Mouse (Mus musculus): ENCODE measurements at regions not wholly inside any gene's neighbourhood (a gene's known extent, or its start where the extent isn't known, plus 50 kb on each side); places are given as distances from the start of the nearest gene placed in this dataset.

- no peak for DNase-seq (ENCODE audit: low read depth, low spot score)
Observed at GRCm38 (mm10) chr10:37615926-37616691, 477.4 kb upstream of the Marcks start.

- DNase-seq (ENCODE audit: low read depth, low spot score) = no peak
Observed at GRCm38 (mm10) chr10:37613936-37614335, 475.2 kb upstream of the Marcks start.

GRCm38 (mm10) chr10:37603529-37603928, 464.8 kb upstream of the Marcks start:
- DNase-seq (ENCODE audit: low read depth, low spot score) = no peak

GRCm38 (mm10) chr10:37602936-37603335, 464.2 kb upstream of the Marcks start:
- no peak for DNase-seq (ENCODE audit: low read depth, low spot score)

- DNase-seq (ENCODE audit: low read depth, low spot score) = no peak
Observed at GRCm38 (mm10) chr10:37589889-37590288, 451.2 kb upstream of the Marcks start.

GRCm38 (mm10) chr10:37589009-37589408, 450.3 kb upstream of the Marcks start:
- no peak for DNase-seq (ENCODE audit: low read depth, low spot score)

GRCm38 (mm10) chr10:37571171-37571570, 432.5 kb upstream of the Marcks start:
- DNase-seq (ENCODE audit: low read depth, low spot score) = no peak

- no peak for DNase-seq (ENCODE audit: low read depth, low spot score)
Observed at GRCm38 (mm10) chr10:37561705-37562104, 423.0 kb upstream of the Marcks start.

GRCm38 (mm10) chr10:37549446-37549845, 410.7 kb upstream of the Marcks start:
- DNase-seq (ENCODE audit: low read depth, low spot score) = no peak

- no peak for DNase-seq (ENCODE audit: low read depth, low spot score)
Observed at GRCm38 (mm10) chr10:37540703-37541102, 402.0 kb upstream of the Marcks start.

- no peak for DNase-seq (ENCODE audit: low read depth, low spot score)
Observed at GRCm38 (mm10) chr10:37505966-37506615, 367.4 kb upstream of the Marcks start.

GRCm38 (mm10) chr10:37504468-37504867, 365.7 kb upstream of the Marcks start:
- DNase-seq (ENCODE audit: low read depth, low spot score) = no peak

- DNase-seq (ENCODE audit: low read depth, low spot score) = no peak
Observed at GRCm38 (mm10) chr10:37502505-37502904, 363.8 kb upstream of the Marcks start.

GRCm38 (mm10) chr10:37501043-37501442, 362.3 kb upstream of the Marcks start:
- DNase-seq (ENCODE audit: low read depth, low spot score) = no peak

- no peak for DNase-seq (ENCODE audit: low read depth, low spot score)
Observed at GRCm38 (mm10) chr10:37495467-37495866, 356.7 kb upstream of the Marcks start.

GRCm38 (mm10) chr10:37494552-37495166, 355.9 kb upstream of the Marcks start:
- no peak for DNase-seq (ENCODE audit: low read depth, low spot score)

- DNase-seq (ENCODE audit: low read depth, low spot score) = no peak
Observed at GRCm38 (mm10) chr10:37494098-37494497, 355.4 kb upstream of the Marcks start.

- DNase-seq (ENCODE audit: low read depth, low spot score) = no peak
Observed at GRCm38 (mm10) chr10:37484311-37485023, 345.7 kb upstream of the Marcks start.

GRCm38 (mm10) chr10:37483521-37483920, 344.8 kb upstream of the Marcks start:
- no peak for DNase-seq (ENCODE audit: low read depth, low spot score)

- no peak for DNase-seq (ENCODE audit: low read depth, low spot score)
Observed at GRCm38 (mm10) chr10:37481879-37482278, 343.2 kb upstream of the Marcks start.

GRCm38 (mm10) chr10:37480331-37480730, 341.6 kb upstream of the Marcks start:
- DNase-seq (ENCODE audit: low read depth, low spot score) = no peak

- no peak for DNase-seq (ENCODE audit: low read depth, low spot score)
Observed at GRCm38 (mm10) chr10:37478108-37478507, 339.4 kb upstream of the Marcks start.
